Mouse (Mus musculus) kidney, embryonic 15.5 days (tissue): Measurements from ENCODE around the gene Kazn. TPM values are rescaled to one million over a fixed set of nuclear protein-coding genes. Genes with fewer than 3 reads are reported as not detected.

Source experiments
- ATAC-seq: fragments of 200-750 bp; cut with Nextera tagmentation; replicated peaks from 2 replicates; pipeline ENCODE4 v1.8.0; 2017; ENCODE audit warnings: moderate TSS enrichment; ENCODE audit not compliant: low FRiP score
- H3K27ac ChIP-seq: fragments of 300-500 bp; sonication (generic); 2 replicates; pipeline ENCODE4 v1.5.1; 2015; ENCODE audit warnings: mild to moderate bottlenecking, inconsistent platforms
- H3K27me3 ChIP-seq: fragments of 300-500 bp; sonication (generic); 2 replicates; pipeline ENCODE4 v1.6.1; 2015; ENCODE audit warnings: inconsistent platforms
- H3K36me3 ChIP-seq: fragments of 300-500 bp; sonication (generic); 2 replicates; pipeline ENCODE4 v1.6.1; 2015; ENCODE audit warnings: inconsistent platforms
- H3K4me1 ChIP-seq: fragments of 300-500 bp; sonication (generic); 2 replicates; pipeline ENCODE4 v1.6.1; 2015; ENCODE audit warnings: inconsistent platforms
- H3K4me2 ChIP-seq: fragments of 300-500 bp; sonication (generic); 2 replicates; pipeline ENCODE4 v1.6.1; 2015; ENCODE audit warnings: moderate library complexity, mild to moderate bottlenecking, inconsistent platforms
- H3K4me3 ChIP-seq: fragments of 300-500 bp; sonication (generic); replicated peaks from 2 replicates; pipeline ENCODE4 v1.5.1; 2015; ENCODE audit warnings: mild to moderate bottlenecking, inconsistent platforms
- H3K9ac ChIP-seq: fragments of 300-500 bp; sonication (generic); 2 replicates; pipeline ENCODE4 v1.6.1; 2015; ENCODE audit warnings: mild to moderate bottlenecking, inconsistent platforms
- H3K9me3 ChIP-seq: fragments of 300-500 bp; sonication (generic); replicated peaks from 2 replicates; pipeline ENCODE4 v1.6.1; 2016; ENCODE audit warnings: inconsistent platforms
- WGBS: fragments of 180-500 bp; shearing (Covaris S2); methylation state at CpG from one replicate; pipeline ENCODE4 v1.1.7; 2015; ENCODE audit warnings: mixed read lengths; 5-methylcytosine and 5-hydroxymethylcytosine counted together
- polyA plus RNA-seq: library from polyadenylated mRNA; unstranded; fragments of >200 nt; fragmentation: Nextera tagmentation; extraction: Ambion mirVana; gene quantifications from 2 replicates; pipeline ENCODE4 v1.2.1, GENCODE M21; 2015

Kazn gene
- polyA plus RNA-seq, 1 experiment from 2014 or later: 15.9 TPM

DNA sequence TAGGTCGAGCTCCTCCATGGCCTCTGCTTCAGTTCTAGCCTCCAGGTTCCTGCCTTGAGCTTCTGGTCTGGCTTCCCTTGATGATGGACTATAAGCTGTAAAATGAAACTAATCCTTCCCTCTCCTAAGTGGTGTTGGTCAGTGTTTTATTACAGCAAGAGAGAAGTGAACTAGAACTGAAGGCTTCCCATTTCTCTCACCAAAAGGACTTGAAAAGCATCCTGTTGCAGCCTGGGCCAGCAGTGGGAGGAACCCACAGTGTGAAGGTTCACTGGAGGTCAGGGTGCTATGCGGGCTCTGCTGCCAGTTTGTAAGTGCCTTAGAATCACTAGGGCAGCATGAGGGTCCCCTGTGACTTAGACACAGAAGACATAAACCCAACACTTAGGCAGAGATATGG lies 148.1 kb downstream of the Kazn start:
- H3K36me3 ChIP-seq: no peaks in the 10 kb centered on the region
- H3K27ac ChIP-seq: no peak overlapping the region
- no peak overlapping the region for H3K9ac ChIP-seq
- H3K4me2 ChIP-seq: no peak overlapping the region
- ATAC-seq: 0 out of 2 replicates have a peak, but pooled peaks have one; percentile 17
- H3K4me3 ChIP-seq: no peak overlapping the region
- WGBS: 37% methylated on average over 2 of the region's 2 CpGs
- peaks cover 6% of the 10 kb centered on the region for H3K27me3 ChIP-seq
- no peaks in the 10 kb centered on the region for H3K9me3 ChIP-seq
- peaks cover 17% of the 10 kb centered on the region for H3K4me1 ChIP-seq

DNA sequence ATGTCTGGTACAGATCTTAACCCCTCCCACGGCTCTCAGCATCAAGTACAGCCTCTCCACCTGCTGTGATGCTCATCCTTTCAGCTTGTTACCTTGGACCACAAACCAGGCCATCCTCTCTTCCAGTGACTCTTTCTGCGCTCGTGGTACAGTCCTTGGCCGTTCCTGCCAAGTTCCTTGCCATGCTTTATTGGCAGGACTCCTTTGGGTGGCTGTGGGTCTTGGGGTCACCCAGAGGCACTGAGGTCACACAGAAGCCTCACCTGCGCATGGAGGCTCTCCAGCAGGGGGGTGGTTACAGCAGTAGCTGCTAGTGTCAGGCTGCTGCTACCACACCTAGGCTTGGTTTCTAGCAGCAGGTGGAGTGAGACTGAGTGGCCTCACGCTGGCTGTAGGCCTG lies 149.2 kb downstream of the Kazn start:
- ATAC-seq: no peak
- WGBS: 84% methylated on average over 6 of the region's 6 CpGs

GRCm38 (mm10) chr4:142088836-142089235 lies 150.4 kb downstream of the Kazn start:
- H3K36me3 ChIP-seq: no peaks in the 10 kb centered on the region

More for the DNA sequence above, 149.2 kb downstream of the Kazn start:
- Histone ChIP-seq H3K27me3 (peaks cover 12% of the 10 kb centered on the region), H3K4me1 (peaks cover 13% of the 10 kb centered on the region), H3K9me3 (no peaks in the 10 kb centered on the region), H3K9ac (no peak overlapping the region), H3K4me3 (no peak overlapping the region), H3K36me3 (no peaks in the 10 kb centered on the region), H3K4me2 (no peak overlapping the region), H3K27ac (no peak overlapping the region)

DNA sequence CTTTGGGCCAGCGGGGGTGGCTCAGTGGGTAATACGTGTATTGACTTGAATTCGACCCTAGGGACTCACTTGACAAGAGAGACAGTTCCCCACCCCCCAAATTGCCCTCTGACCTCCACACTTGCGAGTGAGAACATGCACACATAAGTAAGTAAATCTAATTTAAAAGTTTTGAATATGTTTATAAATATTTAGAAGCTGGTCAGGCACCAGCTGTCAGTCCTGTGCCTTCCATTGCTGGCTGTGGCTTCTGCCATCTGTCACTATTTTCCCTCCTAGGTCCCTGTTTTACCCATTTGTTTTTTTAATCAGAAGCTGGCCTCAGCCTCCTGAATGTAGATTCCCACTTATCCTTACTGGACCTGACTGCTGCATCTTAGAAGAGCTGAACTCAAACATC lies 150.8 kb downstream of the Kazn start:
- Histone ChIP-seq H3K4me2 (no peak overlapping the region), H3K36me3 (no peaks in the 10 kb centered on the region), H3K27me3 (peaks cover 12% of the 10 kb centered on the region), H3K27ac (no peak overlapping the region), H3K9me3 (no peaks in the 10 kb centered on the region), H3K4me1 (peaks cover 24% of the 10 kb centered on the region), H3K9ac (no peak overlapping the region), H3K4me3 (no peak overlapping the region)
- no peak for ATAC-seq
- WGBS: 44% methylated on average over 4 of the region's 4 CpGs

More at GRCm38 (mm10) chr4:142088836-142089235, 150.4 kb downstream of the Kazn start:
- Histone ChIP-seq H3K4me3 (no peak overlapping the region), H3K27ac (no peak overlapping the region), H3K4me2 (no peak overlapping the region), H3K9ac (no peak overlapping the region), H3K9me3 (no peaks in the 10 kb centered on the region), H3K27me3 (peaks cover 12% of the 10 kb centered on the region), H3K4me1 (peaks cover 21% of the 10 kb centered on the region)
- WGBS: 57% methylated on average over 6 of the region's 6 CpGs
- ATAC-seq: no peak

GRCm38 (mm10) chr4:142084936-142085563 lies 154.2 kb downstream of the Kazn start:
- Histone ChIP-seq H3K9me3 (no peaks in the 10 kb centered on the region), H3K9ac (peak overlapping the region; percentile 52; the same call in 1 of the 2 replicates), H3K27me3 (peaks cover 19% of the 10 kb centered on the region), H3K4me2 (peak overlapping the region; percentile 97), H3K4me1 (peaks cover 50% of the 10 kb centered on the region), H3K36me3 (no peaks in the 10 kb centered on the region), H3K27ac (peak overlapping the region; percentile 92), H3K4me3 (peak overlapping the region; percentile 61)
- 7% methylated on average over 20 of the region's 20 CpGs for WGBS
- no peak for ATAC-seq

- peak within 1 kb of the TSS; percentile 97 for H3K4me2 ChIP-seq
- peak within 1 kb of the TSS; percentile 92 for H3K27ac ChIP-seq
- H3K9me3 ChIP-seq: no peaks in the 10 kb centered on the region
- peak within 1 kb of the TSS; percentile 52 for H3K9ac ChIP-seq
- peak within 1 kb of the TSS; percentile 61 for H3K4me3 ChIP-seq
- H3K4me1 ChIP-seq: peaks cover 51% of the 10 kb centered on the region
- peaks cover 19% of the 10 kb centered on the region for H3K27me3 ChIP-seq
- WGBS: under 1% methylated on average over 46 of the region's 52 CpGs
- ATAC-seq: peak; percentile 91
- no peaks in the 10 kb centered on the region for H3K36me3 ChIP-seq
Observed at GRCm38 (mm10) chr4:142084131-142084899, 154.9 kb downstream of the Kazn start, which contains the start of gene Tmem51. Tmem51 (minus strand) TSS chr4:142084304.

DNA sequence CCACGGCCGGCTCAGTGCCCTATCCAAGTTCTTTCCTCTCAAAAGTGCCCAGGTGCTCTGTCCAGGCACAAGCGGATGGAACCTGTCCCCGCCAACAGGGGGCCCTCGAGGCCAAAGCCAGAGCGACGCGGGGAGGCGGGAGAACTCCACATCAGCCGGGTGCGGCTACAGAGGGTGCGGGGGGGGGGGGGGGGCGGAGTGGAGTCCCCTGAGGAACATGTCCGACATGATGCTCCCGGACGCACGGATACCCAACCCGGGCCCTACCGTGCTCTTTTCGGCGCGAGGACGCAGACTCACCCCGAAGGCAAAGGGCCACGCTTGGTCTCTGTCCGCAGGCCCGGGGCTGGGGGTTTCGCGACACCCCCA lies 155.5 kb downstream of the Kazn start:
- peak; percentile 84 for ATAC-seq
- peaks cover 51% of the 10 kb centered on the region for H3K4me1 ChIP-seq
- H3K4me3 ChIP-seq: peak overlapping the region; percentile 61
- peaks cover 19% of the 10 kb centered on the region for H3K27me3 ChIP-seq
- no peaks in the 10 kb centered on the region for H3K36me3 ChIP-seq
- WGBS: under 1% methylated on average over 28 of the region's 29 CpGs
- H3K4me2 ChIP-seq: peak overlapping the region; percentile 97
- H3K9me3 ChIP-seq: no peaks in the 10 kb centered on the region
- peak overlapping the region; percentile 52 for H3K9ac ChIP-seq
- H3K27ac ChIP-seq: peak overlapping the region; percentile 92

DNA sequence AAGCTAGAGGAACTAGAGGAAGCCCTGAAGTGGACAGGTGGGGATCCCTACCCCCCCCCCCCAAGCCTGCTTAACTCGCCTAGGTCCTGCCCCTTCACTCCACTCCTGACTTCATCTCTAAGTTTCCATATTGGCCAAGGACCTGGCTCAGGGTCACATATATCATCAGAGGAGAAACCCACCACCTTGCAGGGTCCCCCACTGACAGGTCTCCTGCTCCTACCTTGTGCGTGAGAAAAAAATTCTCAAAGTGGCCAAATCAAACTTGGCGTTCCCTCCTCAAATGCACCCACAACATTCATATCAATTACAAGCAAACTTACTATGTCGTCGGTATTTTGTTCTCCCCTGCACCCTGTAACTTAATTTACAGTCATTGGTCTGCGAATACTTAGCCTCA lies 156.0 kb downstream of the Kazn start:
- Histone ChIP-seq H3K4me1 (peaks cover 55% of the 10 kb centered on the region), H3K4me2 (peak overlapping the region; percentile 97), H3K9me3 (no peaks in the 10 kb centered on the region), H3K9ac (peak overlapping the region; percentile 52), H3K36me3 (no peaks in the 10 kb centered on the region), H3K27me3 (peaks cover 19% of the 10 kb centered on the region), H3K4me3 (peak overlapping the region; percentile 61), H3K27ac (peak overlapping the region; percentile 92; the same call in 1 of the 2 replicates)
- no peak for ATAC-seq
- 41% methylated on average over 6 of the region's 6 CpGs for WGBS

DNA sequence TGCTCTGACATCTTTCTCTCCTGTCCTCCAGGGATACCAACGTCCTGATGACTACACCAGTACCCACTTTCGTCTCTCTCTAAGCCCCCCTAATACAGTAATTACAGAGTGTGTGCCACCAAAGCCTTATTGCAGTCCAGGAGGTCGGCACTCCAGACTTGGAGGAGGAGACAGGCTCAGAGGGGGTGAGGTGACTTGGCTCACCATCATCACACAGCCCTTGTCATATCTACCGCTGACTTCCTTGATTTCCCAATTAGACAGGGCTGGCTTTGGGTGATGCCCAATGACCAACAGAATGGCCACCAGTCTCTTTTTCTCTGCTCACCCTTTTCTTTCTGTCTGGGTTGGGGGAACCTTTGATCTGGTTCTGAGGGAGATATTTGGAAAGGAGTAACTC lies 156.5 kb downstream of the Kazn start:
- ATAC-seq: no peak
- Histone ChIP-seq H3K36me3 (no peaks in the 10 kb centered on the region), H3K4me1 (peaks cover 60% of the 10 kb centered on the region), H3K4me3 (no peak overlapping the region), H3K9ac (no peak overlapping the region), H3K27ac (no peak overlapping the region), H3K27me3 (peaks cover 19% of the 10 kb centered on the region), H3K4me2 (peak overlapping the region; percentile 97), H3K9me3 (no peaks in the 10 kb centered on the region)
- 74% methylated on average over 4 of the region's 4 CpGs for WGBS

DNA sequence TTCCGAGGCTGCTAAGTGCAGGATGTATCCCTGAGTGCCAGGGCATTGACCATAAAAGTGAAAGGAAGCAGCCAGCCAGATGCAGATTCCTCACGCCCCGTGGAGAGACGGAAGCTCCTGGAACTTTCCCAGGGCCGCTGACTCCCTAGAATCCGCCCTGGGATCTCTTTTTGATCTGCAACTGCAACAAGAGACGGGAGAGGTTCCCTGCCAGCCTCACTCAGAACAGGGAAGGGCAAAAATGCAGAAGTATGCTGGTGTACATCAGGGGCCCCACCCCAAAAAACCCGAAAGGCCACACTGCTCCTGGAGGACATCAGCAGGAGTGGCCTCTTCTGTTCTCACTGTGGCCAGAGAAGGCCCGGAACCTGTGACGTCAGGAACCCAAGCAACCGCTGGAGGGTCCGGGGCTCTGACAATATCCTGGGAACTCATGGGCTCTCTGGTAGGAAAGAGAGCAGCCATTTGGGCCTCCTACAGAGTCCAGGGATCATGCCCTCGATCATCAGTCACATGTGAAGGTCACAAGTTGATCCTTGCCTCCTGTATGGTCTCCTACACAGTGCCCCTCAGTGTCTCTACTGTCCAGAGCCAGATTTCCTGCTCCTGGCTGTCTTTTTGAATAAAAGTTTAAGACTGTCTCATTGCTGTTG lies 157.4 kb downstream of the Kazn start:
- 43% methylated on average over 13 of the region's 13 CpGs for WGBS
- peak overlapping the region; percentile 97; the same call in 1 of the 2 replicates for H3K4me2 ChIP-seq
- peaks cover 18% of the 10 kb centered on the region for H3K27me3 ChIP-seq
- H3K9me3 ChIP-seq: no peaks in the 10 kb centered on the region
- ATAC-seq: no peak
- H3K4me3 ChIP-seq: no peak overlapping the region
- peak overlapping the region; percentile 41; the same call in 1 of the 2 replicates for H3K27ac ChIP-seq
- H3K9ac ChIP-seq: no peak overlapping the region
- H3K36me3 ChIP-seq: no peaks in the 10 kb centered on the region
- peaks cover 70% of the 10 kb centered on the region for H3K4me1 ChIP-seq

DNA sequence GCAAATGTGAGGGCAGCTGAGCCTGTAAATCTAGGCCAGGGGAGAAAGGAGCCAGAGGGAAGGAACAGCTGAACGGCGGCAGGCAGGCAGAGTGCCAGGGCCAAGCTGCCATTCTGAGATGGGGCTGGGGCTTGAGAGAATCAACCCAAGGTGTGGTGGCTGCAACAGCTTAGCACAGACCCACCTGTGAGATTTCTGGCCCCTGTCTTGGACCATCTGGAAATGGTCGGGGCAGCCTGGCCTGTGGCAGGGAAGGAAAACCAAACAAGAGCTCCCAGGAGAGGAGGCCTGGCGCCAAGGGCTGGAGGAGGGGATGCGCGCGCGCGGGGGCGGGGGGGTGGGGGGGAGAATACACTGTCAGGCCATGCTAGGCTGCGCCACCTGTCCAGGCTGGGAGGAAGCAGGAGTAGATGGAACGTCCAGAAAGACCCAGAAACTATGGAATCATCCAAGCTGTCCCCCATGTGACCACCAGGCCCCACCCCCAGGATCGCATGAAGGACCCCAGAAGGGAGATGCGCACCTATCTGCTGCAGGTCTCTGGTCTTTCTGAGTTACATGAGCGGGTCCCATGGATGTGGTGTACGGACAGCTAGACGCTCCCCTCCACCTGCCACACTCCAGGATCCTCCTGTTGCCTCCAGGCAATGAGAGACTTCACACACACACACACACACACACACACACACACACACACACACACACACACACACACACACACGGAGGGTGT lies 158.1 kb downstream of the Kazn start:
- Histone ChIP-seq H3K4me1 (peaks cover 70% of the 10 kb centered on the region), H3K9me3 (no peaks in the 10 kb centered on the region), H3K4me3 (no peak overlapping the region), H3K27ac (peak overlapping the region; percentile 41; the same call in 1 of the 2 replicates), H3K4me2 (peak overlapping the region; percentile 25; the same call in 1 of the 2 replicates), H3K36me3 (no peaks in the 10 kb centered on the region), H3K9ac (no peak overlapping the region), H3K27me3 (peaks cover 13% of the 10 kb centered on the region; the same call in 1 of the 2 replicates)
- 42% methylated on average over 18 of the region's 18 CpGs for WGBS
- ATAC-seq: no peak
